Comparison of ENCODE assay signal across 14 mouse cellular contexts in the genomic region with DNA sequence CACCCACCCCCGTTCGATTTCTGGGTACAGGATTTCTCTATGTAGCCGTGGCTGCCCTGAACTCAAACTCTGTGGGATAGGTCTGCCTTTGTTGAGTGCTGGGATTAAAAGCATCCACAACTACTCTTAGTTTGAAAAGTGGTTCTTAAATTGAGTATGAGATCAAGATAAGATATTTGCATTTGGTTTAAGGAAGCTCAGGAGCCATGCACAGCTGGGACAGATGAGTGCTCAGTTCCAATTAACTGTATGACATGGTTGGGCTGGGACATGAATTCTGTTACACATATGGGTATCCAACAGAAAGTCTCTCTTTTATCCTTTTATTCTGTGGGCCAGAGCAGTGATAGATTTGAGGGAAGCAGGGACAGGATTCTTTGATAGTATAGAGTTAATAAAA. TPM values are rescaled to one million over a fixed set of nuclear protein-coding genes. Genes with fewer than 3 reads are reported as not detected.
A peak's percentile ranks its signal among the peaks of the same experiment; 100 is the strongest.
DNase-seq lines count a peak whose midpoint lies in the region; ATAC-seq and TF ChIP-seq lines count a peak whose summit lies in the region.
"Had no signal": no experiment of that assay in that cellular context is flagged by ENCODE, and none has a peak within 500 bp of the region (broad histone marks: within the 10 kb centered on the region; RNA-seq: fewer than 3 reads in every experiment).

No protein-coding gene starts in this region.

- no peak for ATAC-seq in intestine, embryonic 14.5 days (replicated peaks; ENCODE audit: low FRiP score, low TSS enrichment, low read depth)
- ATAC-seq in intestine, embryonic 16.5 days = no peak
- ATAC-seq in neural tube, embryonic 12.5 days (ENCODE audit: low FRiP score, low read depth) = no peak
- ATAC-seq in hindbrain, postnatal 0 days = no peak
- no peak for ATAC-seq in activated CD4-positive, CD25-positive, alpha-beta regulatory T cell, adult 4 months

- H3K4me1 ChIP-seq in intestine, embryonic 14.5 days (replicated peaks; ENCODE audit: control insufficient read depth, insufficient read depth, low read length) = peaks cover 24% of the 10 kb centered on the region
- H3K4me1 ChIP-seq in intestine, embryonic 16.5 days (ENCODE audit: control insufficient read depth, insufficient read depth, low read length) = peaks cover 16% of the 10 kb centered on the region
- H3K4me1 ChIP-seq in neural tube, embryonic 12.5 days = peaks cover 28% of the 10 kb centered on the region
- peaks cover 19% of the 10 kb centered on the region; the same call in 1 of the 2 replicates for H3K4me1 ChIP-seq in hindbrain, postnatal 0 days (ENCODE audit: insufficient read depth, low read length)

- H3K9ac ChIP-seq in intestine, embryonic 14.5 days (ENCODE audit: low read length) = no peak overlapping the region
- no peak overlapping the region for H3K9ac ChIP-seq in intestine, embryonic 16.5 days (ENCODE audit: low read depth, low read length)
- no peak overlapping the region for H3K9ac ChIP-seq in neural tube, embryonic 12.5 days
- H3K9ac ChIP-seq in hindbrain, postnatal 0 days (replicated peaks; ENCODE audit: low read length) = no peak overlapping the region

- TF ChIP-seq CTCF in hindbrain, postnatal 0 days (IDR thresholded peaks at IDR 0.05; ENCODE audit: low read depth) = no peak

- H3K4me3 ChIP-seq in intestine, embryonic 14.5 days (ENCODE audit: low read depth, low read length) = no peak overlapping the region
- H3K4me3 ChIP-seq in intestine, embryonic 16.5 days (ENCODE audit: low read length) = no peak overlapping the region
- H3K4me3 ChIP-seq in neural tube, embryonic 12.5 days = no peak overlapping the region
- no peak overlapping the region for H3K4me3 ChIP-seq in hindbrain, postnatal 0 days (ENCODE audit: low read length)

- H3K9me3 ChIP-seq in intestine, embryonic 14.5 days (ENCODE audit: control insufficient read depth, low read length) = no peaks in the 10 kb centered on the region
- H3K9me3 ChIP-seq in intestine, embryonic 16.5 days (ENCODE audit: control insufficient read depth, low read length) = no peaks in the 10 kb centered on the region
- H3K9me3 ChIP-seq in neural tube, embryonic 12.5 days = no peaks in the 10 kb centered on the region
- no peaks in the 10 kb centered on the region for H3K9me3 ChIP-seq in hindbrain, postnatal 0 days (ENCODE audit: low read length)

- H3K27me3 ChIP-seq in intestine, embryonic 14.5 days (replicated peaks; ENCODE audit: control insufficient read depth, insufficient read depth, low read length) = no peaks in the 10 kb centered on the region
- no peaks in the 10 kb centered on the region for H3K27me3 ChIP-seq in intestine, embryonic 16.5 days (replicated peaks; ENCODE audit: control insufficient read depth, insufficient read depth, low read length)
- no peaks in the 10 kb centered on the region for H3K27me3 ChIP-seq in neural tube, embryonic 12.5 days (replicated peaks)
- H3K27me3 ChIP-seq in hindbrain, postnatal 0 days (ENCODE audit: insufficient read depth, low read length) = no peaks in the 10 kb centered on the region

- 77% methylated on average over 3 of the region's 3 CpGs for WGBS in intestine, embryonic 14.5 days
- WGBS in intestine, embryonic 16.5 days = 66% methylated on average over 3 of the region's 3 CpGs
- WGBS in neural tube, embryonic 12.5 days = 93% methylated on average over 3 of the region's 3 CpGs
- 83% methylated on average over 3 of the region's 3 CpGs for WGBS in hindbrain, postnatal 0 days

- peaks cover 25% of the 10 kb centered on the region for H3K36me3 ChIP-seq in intestine, embryonic 14.5 days (ENCODE audit: control insufficient read depth, insufficient read depth, low read length)
- H3K36me3 ChIP-seq in intestine, embryonic 16.5 days (ENCODE audit: control insufficient read depth, insufficient read depth, low read length) = no peaks in the 10 kb centered on the region; the same call in 1 of the 2 replicates
- H3K36me3 ChIP-seq in neural tube, embryonic 12.5 days = peaks cover 22% of the 10 kb centered on the region
- H3K36me3 ChIP-seq in hindbrain, postnatal 0 days (ENCODE audit: insufficient read depth, low read length) = no peaks in the 10 kb centered on the region

- peak overlapping the region; percentile 84 for H3K4me2 ChIP-seq in intestine, embryonic 14.5 days (ENCODE audit: low read length)
- H3K4me2 ChIP-seq in intestine, embryonic 16.5 days (ENCODE audit: low read depth, low read length) = no peak overlapping the region; the same call in 1 of the 2 replicates
- peak overlapping the region; percentile 75 for H3K4me2 ChIP-seq in neural tube, embryonic 12.5 days (replicated peaks)
- H3K4me2 ChIP-seq in hindbrain, postnatal 0 days (ENCODE audit: low read depth, low read length) = peak overlapping the region; percentile 8; the same call in 1 of the 2 replicates

- DNase-seq in intestine, embryonic 14.5 days (ENCODE audit: low spot score) = no peak
- no peak for DNase-seq in neural tube, embryonic 10.5 days (ENCODE audit: extremely low spot score, low spot score)
- DNase-seq in hindbrain, postnatal 0 days (ENCODE audit: low spot score) = no peak
- no peak for DNase-seq in B cell, adult 2 months
- DNase-seq in kidney, postnatal 14 days = no peak
- DNase-seq: cerebellum, adult 9-11 months; heart, postnatal 10 days; kidney, postnatal 4 days had no signal

- H3K27ac ChIP-seq in intestine, embryonic 14.5 days (ENCODE audit: low read depth) = no peak overlapping the region
- no peak overlapping the region for H3K27ac ChIP-seq in intestine, embryonic 16.5 days (ENCODE audit: low read length)
- H3K27ac ChIP-seq in neural tube, embryonic 12.5 days = no peak overlapping the region
- no peak overlapping the region for H3K27ac ChIP-seq in hindbrain, postnatal 0 days

RNA-seq across cellular contexts. Expression of a gene that starts 2.7 kb away (rescaled TPM):
- polyA plus RNA-seq in intestine, embryonic 14.5 days (2014; fragmentation: Nextera tagmentation; extraction: Ambion mirVana) = 22.6 and 23.0 TPM in 2 replicates
- polyA plus RNA-seq in intestine, embryonic 16.5 days (2015; fragmentation: Nextera tagmentation; extraction: Ambion mirVana) = 12.1 and 12.6 TPM in 2 replicates
- 55.8 and 71.5 TPM in 2 replicates for polyA plus RNA-seq in neural tube, embryonic 12.5 days (2016; fragmentation: Nextera tagmentation; extraction: Ambion mirVana)
- total RNA-seq in hindbrain, postnatal 0 days (2014; rRNA removed) = 68.5 and 79.6 TPM in 2 replicates
- polyA plus RNA-seq in hindbrain, postnatal 0 days (2015; fragmentation: Nextera tagmentation; extraction: Ambion mirVana) = 23.3 and 28.8 TPM in 2 replicates
- polyA plus RNA-seq in activated CD4-positive, CD25-positive, alpha-beta regulatory T cell, adult 4 months (2017; shearing (Covaris generic)) = 1 to 10 TPM; 6.5 to 7.1 TPM

RNA-seq across cellular contexts. Expression of a gene that starts 13.6 kb away (rescaled TPM):
- 16.8 and 18.1 TPM in 2 replicates for polyA plus RNA-seq in intestine, embryonic 14.5 days (2014; fragmentation: Nextera tagmentation; extraction: Ambion mirVana)
- 15.4 and 18.1 TPM in 2 replicates for polyA plus RNA-seq in intestine, embryonic 16.5 days (2015; fragmentation: Nextera tagmentation; extraction: Ambion mirVana)
- polyA plus RNA-seq in neural tube, embryonic 12.5 days (2016; fragmentation: Nextera tagmentation; extraction: Ambion mirVana) = 22.0 and 23.3 TPM in 2 replicates
- total RNA-seq in hindbrain, postnatal 0 days (2014; rRNA removed) = 8.6 and 10.9 TPM in 2 replicates
- polyA plus RNA-seq in hindbrain, postnatal 0 days (2015; fragmentation: Nextera tagmentation; extraction: Ambion mirVana) = 35.4 and 41.4 TPM in 2 replicates
- not detected for polyA plus RNA-seq in activated CD4-positive, CD25-positive, alpha-beta regulatory T cell, adult 4 months (2017; shearing (Covaris generic))
- total RNA-seq: megakaryocyte-erythroid progenitor cell, adult 5-6 weeks had no signal

RNA-seq across cellular contexts. Expression of a gene that starts 17.8 kb away (rescaled TPM):
- polyA plus RNA-seq in intestine, embryonic 14.5 days (2014; fragmentation: Nextera tagmentation; extraction: Ambion mirVana) = not detected in 2 replicates
- 0.10 and 0.72 TPM in 2 replicates for polyA plus RNA-seq in intestine, embryonic 16.5 days (2015; fragmentation: Nextera tagmentation; extraction: Ambion mirVana)
- polyA plus RNA-seq in neural tube, embryonic 12.5 days (2016; fragmentation: Nextera tagmentation; extraction: Ambion mirVana) = not detected in 2 replicates
- total RNA-seq in hindbrain, postnatal 0 days (2014; rRNA removed) = 0.40 TPM in 1 of 2 replicates, not detected in the other
- polyA plus RNA-seq in hindbrain, postnatal 0 days (2015; fragmentation: Nextera tagmentation; extraction: Ambion mirVana) = not detected in 2 replicates
- polyA plus RNA-seq in activated CD4-positive, CD25-positive, alpha-beta regulatory T cell, adult 4 months (2017; shearing (Covaris generic)) = not detected
- total RNA-seq: gastrocnemius, adult 8-10 months; heart, postnatal 10 days; left cerebral cortex, postnatal 36 days; megakaryocyte-erythroid progenitor cell, adult 5-6 weeks had no signal

RNA-seq across cellular contexts. Expression of a gene that starts 19.6 kb away (rescaled TPM):
- 0.35 TPM in 1 of 2 replicates, not detected in the other for polyA plus RNA-seq in intestine, embryonic 14.5 days (2014; fragmentation: Nextera tagmentation; extraction: Ambion mirVana)
- polyA plus RNA-seq in intestine, embryonic 16.5 days (2015; fragmentation: Nextera tagmentation; extraction: Ambion mirVana) = not detected in 2 replicates
- polyA plus RNA-seq in neural tube, embryonic 12.5 days (2016; fragmentation: Nextera tagmentation; extraction: Ambion mirVana) = 0.30 TPM in 1 of 2 replicates, not detected in the other
- total RNA-seq in hindbrain, postnatal 0 days (2014; rRNA removed) = not detected in 2 replicates
- 0.35 and 0.40 TPM in 2 replicates for polyA plus RNA-seq in hindbrain, postnatal 0 days (2015; fragmentation: Nextera tagmentation; extraction: Ambion mirVana)
- not detected for polyA plus RNA-seq in activated CD4-positive, CD25-positive, alpha-beta regulatory T cell, adult 4 months (2017; shearing (Covaris generic))
- total RNA-seq: gastrocnemius, adult 8-10 months; heart, postnatal 10 days; megakaryocyte-erythroid progenitor cell, adult 5-6 weeks had no signal

RNA-seq across cellular contexts. Expression of a gene that starts 27.0 kb away (rescaled TPM):
- 32.1 and 39.3 TPM in 2 replicates for polyA plus RNA-seq in intestine, embryonic 14.5 days (2014; fragmentation: Nextera tagmentation; extraction: Ambion mirVana)
- 68.3 and 69.9 TPM in 2 replicates for polyA plus RNA-seq in intestine, embryonic 16.5 days (2015; fragmentation: Nextera tagmentation; extraction: Ambion mirVana)
- 81.4 and 82.6 TPM in 2 replicates for polyA plus RNA-seq in neural tube, embryonic 12.5 days (2016; fragmentation: Nextera tagmentation; extraction: Ambion mirVana)
- 141 and 256 TPM in 2 replicates for total RNA-seq in hindbrain, postnatal 0 days (2014; rRNA removed)
- polyA plus RNA-seq in hindbrain, postnatal 0 days (2015; fragmentation: Nextera tagmentation; extraction: Ambion mirVana) = 122 and 124 TPM in 2 replicates
- 10 to 100 TPM; 41.3 to 59.7 TPM for polyA plus RNA-seq in activated CD4-positive, CD25-positive, alpha-beta regulatory T cell, adult 4 months (2017; shearing (Covaris generic))

Comparison
In these comparisons a context has a peak if more than half of its experiments do, and no peak if none do; other contexts are left out.
1. RNA of a gene that starts 13.6 kb away (polyA plus RNA-seq): 35.4 to 41.4 TPM in hindbrain, postnatal 0 days, 22.0 to 23.3 TPM in neural tube, embryonic 12.5 days, 15.4 to 18.1 TPM in intestine, embryonic 16.5 days and 16.8 to 18.1 TPM in intestine, embryonic 14.5 days; not detected in activated CD4-positive, CD25-positive, alpha-beta regulatory T cell, adult 4 months; every median in the first group is over 10 times any median in the second.